Mouse (Mus musculus): Measurements from ENCODE around the gene Fyb.

Fyb gene

GRCm38 (mm10) chr15:6598626-6599025 lies 76.0 kb downstream of the Fyb start:
- DNase-seq (ENCODE audit: low read depth, low spot score), result no peak

- no peak for DNase-seq (ENCODE audit: low read depth, low spot score)
These were observed 77.7 kb downstream of the Fyb start for GRCm38 (mm10) chr15:6600314-6600713.

- DNase-seq (ENCODE audit: low read depth, low spot score), result no peak
These were observed 78.7 kb downstream of the Fyb start for GRCm38 (mm10) chr15:6601330-6601729.

- no peak for DNase-seq (ENCODE audit: low read depth, low spot score)
These were observed 79.3 kb downstream of the Fyb start for GRCm38 (mm10) chr15:6602003-6602402.

GRCm38 (mm10) chr15:6610703-6611102 lies 88.0 kb downstream of the Fyb start:
- no peak for DNase-seq (ENCODE audit: low read depth, low spot score)

- DNase-seq (ENCODE audit: low read depth, low spot score), result no peak
These were observed 90.2 kb downstream of the Fyb start for GRCm38 (mm10) chr15:6612835-6613234.

GRCm38 (mm10) chr15:6616382-6617149 lies 93.9 kb downstream of the Fyb start:
- no peak for DNase-seq (ENCODE audit: low read depth, low spot score)

- no peak for DNase-seq (ENCODE audit: low read depth, low spot score)
These were observed 97.1 kb downstream of the Fyb start for GRCm38 (mm10) chr15:6619558-6620316.

GRCm38 (mm10) chr15:6622512-6622911 lies 99.9 kb downstream of the Fyb start:
- peak; percentile 61 for DNase-seq (ENCODE audit: low read depth, low spot score)

GRCm38 (mm10) chr15:6623529-6624228 lies 101.0 kb downstream of the Fyb start:
- no peak for DNase-seq (ENCODE audit: low read depth, low spot score)

- DNase-seq (ENCODE audit: low read depth, low spot score), result peak; percentile 52
These were observed 101.9 kb downstream of the Fyb start for GRCm38 (mm10) chr15:6624365-6625182.

- peak; percentile 45 for DNase-seq (ENCODE audit: low read depth, low spot score)
These were observed 103.0 kb downstream of the Fyb start for GRCm38 (mm10) chr15:6625607-6626033.

GRCm38 (mm10) chr15:6626123-6626522 lies 103.5 kb downstream of the Fyb start:
- no peak for DNase-seq (ENCODE audit: low read depth, low spot score)

GRCm38 (mm10) chr15:6628431-6629077 lies 105.9 kb downstream of the Fyb start:
- DNase-seq (ENCODE audit: low read depth, low spot score), result no peak

- no peak for DNase-seq (ENCODE audit: low read depth, low spot score)
These were observed 106.5 kb downstream of the Fyb start for GRCm38 (mm10) chr15:6629174-6629573.

GRCm38 (mm10) chr15:6635405-6635804 lies 112.8 kb downstream of the Fyb start:
- DNase-seq (ENCODE audit: low read depth, low spot score), result no peak

GRCm38 (mm10) chr15:6642223-6642622 lies 119.6 kb downstream of the Fyb start:
- no peak for DNase-seq (ENCODE audit: low read depth, low spot score)

- DNase-seq (ENCODE audit: low read depth, low spot score), result no peak
These were observed 122.8 kb downstream of the Fyb start for GRCm38 (mm10) chr15:6645498-6645897.

GRCm38 (mm10) chr15:6647066-6647465 lies 124.4 kb downstream of the Fyb start:
- DNase-seq (ENCODE audit: low read depth, low spot score), result no peak

- no peak for DNase-seq (ENCODE audit: low read depth, low spot score)
These were observed 126.2 kb downstream of the Fyb start for GRCm38 (mm10) chr15:6648757-6649403.

Data from telencephalon, adult 2 months (tissue).